Mouse (Mus musculus): ENCODE data around the gene Midn.

Gene Midn

DNA sequence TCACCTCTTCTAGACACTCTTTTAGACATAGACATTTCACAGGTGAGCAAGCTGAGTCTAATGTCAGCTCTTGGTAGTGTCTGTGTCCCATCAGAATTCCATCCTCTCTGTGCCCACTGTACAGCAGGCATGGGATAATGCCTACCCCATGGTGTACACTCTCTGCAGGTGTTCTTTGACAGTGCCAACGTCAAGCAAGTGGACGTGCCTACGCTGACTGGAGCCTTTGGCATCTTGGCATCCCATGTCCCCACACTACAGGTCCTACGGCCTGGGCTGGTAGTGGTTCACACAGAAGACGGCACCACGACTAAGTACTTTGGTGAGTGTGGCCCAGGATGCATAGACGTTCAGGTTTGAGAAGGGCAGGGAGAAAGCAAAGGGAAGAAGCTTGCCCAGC, 4.4 kb upstream of the Midn start:
- no peak for DNase-seq (ENCODE audit: low spot score in 2 of 2)

DNA sequence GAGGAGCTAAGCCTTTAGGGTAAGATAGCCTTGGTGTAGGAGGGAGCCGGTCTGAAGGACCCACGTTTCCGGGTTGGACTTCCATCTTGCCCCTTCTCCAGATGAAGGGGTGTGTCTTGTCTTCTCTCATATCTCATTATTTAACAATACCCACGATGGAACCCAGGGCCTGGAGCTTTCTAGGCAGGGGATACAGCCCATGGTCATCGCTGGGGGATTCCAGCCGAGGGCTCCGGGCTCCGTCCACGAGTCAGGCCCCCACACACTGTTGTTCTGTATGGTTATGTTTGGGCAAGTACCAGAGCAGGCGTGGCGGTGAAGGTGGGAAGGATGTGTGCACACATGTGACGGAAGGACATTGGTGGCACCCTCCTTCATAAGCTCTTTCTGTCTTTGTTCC, 3.9 kb upstream of the Midn start:
- DNase-seq (ENCODE audit: low spot score in 2 of 2): no peak

DNA sequence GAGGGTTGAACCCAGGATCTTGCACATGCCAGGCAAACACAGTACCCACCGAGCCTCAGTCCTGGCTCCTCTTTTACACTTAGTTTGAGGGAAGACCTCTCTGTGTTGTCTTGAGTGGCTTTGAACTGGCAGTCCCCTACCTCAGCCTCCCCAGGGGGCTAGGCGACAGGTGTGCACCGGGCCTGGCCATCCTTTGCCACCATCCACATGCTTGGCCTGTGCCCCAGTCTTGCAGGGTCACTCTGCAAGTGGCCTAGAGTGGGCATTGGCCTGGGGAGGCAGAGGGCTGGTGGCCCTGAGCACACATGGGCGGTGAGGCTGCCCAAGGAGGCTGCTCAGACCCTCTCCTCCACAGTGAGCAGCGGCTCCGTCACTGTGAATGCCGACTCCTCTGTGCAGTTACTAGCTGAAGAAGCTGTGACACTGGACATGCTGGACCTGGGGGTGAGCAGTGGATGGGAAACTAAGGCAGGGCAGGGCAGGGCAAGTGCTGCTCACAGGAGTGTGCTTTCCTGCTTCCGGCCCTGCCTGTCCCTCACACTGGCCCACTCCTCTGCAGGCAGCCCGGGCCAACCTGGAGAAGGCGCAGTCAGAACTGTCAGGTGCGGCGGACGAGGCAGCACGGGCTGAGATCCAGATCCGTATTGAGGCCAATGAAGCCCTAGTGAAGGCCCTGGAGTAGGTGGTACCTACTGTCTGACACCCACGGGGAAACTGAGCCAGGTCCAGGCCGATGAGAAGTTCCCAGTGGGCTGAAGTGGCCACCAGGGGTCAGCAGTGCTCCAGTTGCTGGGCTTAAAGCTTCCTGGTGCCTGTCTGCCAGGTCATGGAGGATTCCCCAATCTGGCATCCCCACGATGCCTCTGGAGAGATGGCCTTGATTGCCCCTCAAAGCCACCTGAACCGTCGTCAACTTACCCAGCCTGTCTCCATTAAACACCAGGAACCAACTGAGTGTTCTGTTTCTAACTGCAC, 2.9 kb upstream of the Midn start:
- peak; percentile 81 to 93 for DNase-seq (ENCODE audit: low spot score in 2 of 2)

DNA sequence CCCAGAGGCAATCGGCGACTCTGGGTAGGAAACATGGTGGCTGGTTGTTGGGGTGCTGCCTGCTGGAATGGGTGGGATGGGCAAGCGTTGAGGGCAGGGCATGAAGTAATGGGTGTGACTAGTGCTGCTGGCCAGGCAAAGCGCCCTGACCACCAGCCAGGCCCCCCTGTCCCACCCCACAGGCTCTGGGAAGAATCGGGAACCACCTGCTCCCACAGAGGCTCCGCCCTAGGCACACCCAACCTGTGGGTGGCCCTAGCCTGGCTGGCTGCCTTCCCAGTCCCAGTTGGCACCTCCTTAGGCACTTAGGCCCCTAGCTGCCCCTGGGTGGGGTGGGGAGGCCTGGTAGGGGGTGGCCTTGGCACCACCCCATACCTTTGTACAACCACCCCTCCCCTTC, 2.2 kb upstream of the Midn start:
- DNase-seq (ENCODE audit: low spot score in 2 of 2): peak; percentile 73 to 79

DNA sequence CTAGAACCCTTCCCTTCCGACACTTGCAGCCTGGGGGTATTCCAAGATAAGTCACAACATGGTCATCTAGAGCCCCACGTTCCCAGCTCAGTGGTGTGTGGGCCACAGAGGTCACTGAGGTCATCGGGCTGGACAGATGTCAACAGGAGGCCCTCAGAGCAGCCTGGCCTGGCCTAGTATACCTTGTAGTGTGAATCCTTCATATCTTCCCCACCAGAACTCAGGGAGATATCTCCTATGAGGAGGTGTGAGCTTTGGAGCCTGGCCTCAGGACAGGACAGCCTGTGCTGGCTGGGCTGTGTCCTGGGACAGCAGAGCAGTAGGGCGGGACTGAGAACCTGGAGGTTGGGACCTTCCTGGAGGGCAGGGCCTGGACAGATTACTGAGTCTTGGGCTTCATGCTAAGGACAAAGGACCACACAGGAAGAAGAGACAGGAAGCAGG, 1.5 kb upstream of the Midn start:
- DNase-seq (ENCODE audit: low spot score in 2 of 2): no peak

DNA sequence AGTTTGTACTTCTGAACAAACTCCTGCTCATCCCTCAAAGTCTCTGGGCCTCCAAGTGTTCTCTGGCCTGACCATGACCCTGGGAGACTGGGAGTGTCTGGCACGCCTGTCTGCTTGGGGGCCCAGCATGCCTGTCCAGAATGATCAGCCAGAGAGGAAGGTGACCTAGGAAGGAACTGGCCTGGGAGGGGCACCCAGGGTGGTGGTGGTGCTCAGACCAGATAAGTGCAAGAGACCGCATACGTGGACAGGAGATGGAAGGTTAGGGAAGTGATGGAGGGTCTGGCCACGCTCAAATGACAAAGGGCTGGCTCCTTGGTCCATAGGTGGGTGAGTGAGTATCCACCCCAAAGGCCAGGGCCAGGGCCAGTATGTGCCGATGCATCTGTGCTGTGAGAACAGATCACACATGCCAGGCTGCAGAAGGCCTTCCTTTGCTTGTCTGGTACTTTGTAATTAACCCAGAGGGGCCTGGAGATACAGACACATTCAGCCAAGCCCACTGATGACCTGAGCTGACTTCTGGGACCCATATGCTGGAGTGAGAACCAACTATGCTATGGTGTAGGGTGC, 840 bp upstream of the Midn start:
- no peak for DNase-seq (ENCODE audit: low spot score in 2 of 2)

DNA sequence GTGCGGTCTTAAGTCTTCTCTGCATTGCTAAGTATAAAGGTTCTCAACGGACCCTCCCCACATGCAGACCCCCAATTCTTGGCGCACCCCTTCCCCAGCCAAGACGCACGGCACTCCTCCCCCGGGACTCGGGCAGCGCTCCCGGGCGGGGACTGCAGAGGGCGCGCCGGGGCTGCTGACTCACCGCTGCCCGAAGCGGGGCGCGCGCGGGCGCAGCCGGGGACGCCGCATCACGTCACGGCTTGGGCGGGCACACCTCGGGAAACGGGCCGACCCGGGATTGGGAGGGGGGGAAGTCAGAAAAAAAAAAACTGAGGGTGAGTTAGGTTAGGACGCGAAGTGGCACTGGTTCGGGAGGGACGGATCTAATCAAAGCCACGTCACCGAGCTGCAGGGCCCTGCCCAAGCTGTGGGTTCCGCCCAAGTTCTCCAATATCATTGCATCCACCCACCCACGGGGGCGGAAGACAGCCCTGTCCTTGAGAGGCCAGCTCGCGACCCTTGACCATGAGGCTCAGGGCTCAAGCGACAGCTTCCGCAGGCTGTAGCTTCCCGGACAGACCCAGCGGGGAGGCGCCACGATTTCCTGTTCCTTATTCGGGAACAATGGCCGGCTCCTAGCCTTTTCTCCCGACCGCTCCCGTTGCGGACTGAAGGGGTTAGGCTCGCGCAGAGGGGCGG, 678 bp downstream of the Midn start:
- peak; percentile 92 to 98 for DNase-seq (ENCODE audit: low spot score in 2 of 2)

DNA sequence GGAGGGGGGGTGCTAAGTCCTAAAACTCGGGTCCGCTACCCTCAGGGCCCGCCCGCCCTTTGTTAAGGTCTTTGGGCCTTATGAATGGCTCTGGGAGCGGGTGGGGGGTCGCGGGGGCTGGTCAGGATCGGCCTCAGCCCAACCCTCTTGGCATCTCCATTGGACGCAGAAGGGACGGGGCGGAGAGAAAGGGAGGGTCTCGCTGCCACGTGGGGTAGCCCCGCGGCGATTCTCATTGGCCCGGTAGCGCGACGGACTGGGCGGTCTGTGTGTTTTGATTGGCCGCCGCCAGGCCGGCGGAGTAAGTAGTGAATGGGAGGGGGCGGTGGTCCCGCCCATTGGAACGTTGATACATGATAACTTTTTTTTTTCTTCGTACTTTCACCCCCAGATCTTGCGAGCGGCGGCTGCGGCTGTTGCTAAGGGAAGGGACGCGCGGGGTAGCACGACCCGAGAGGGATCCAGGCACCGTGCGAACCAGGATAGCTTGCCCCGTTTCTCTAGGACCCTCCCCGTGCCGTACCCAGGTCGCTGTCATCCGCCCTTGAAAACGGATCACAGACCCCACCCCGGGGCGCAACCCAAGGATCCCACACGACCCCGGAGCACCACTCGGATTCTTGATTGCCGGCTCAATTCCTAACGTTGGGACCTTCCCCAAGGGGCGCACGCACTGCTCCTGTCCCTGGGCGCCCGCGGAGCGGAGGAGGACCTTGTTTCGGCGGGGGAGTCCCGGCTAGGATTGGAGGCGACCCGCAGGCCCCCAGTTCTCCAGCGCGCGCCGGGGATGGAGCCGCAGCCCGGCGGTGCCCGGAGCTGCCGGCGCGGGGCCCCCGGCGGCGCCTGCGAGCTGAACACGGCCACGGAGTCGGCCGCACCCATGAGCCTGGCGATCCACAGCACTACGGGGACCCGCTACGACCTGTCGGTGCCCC, 1.5 kb downstream of the Midn start:
- DNase-seq (ENCODE audit: low spot score in 2 of 2): peak; percentile 95

DNA sequence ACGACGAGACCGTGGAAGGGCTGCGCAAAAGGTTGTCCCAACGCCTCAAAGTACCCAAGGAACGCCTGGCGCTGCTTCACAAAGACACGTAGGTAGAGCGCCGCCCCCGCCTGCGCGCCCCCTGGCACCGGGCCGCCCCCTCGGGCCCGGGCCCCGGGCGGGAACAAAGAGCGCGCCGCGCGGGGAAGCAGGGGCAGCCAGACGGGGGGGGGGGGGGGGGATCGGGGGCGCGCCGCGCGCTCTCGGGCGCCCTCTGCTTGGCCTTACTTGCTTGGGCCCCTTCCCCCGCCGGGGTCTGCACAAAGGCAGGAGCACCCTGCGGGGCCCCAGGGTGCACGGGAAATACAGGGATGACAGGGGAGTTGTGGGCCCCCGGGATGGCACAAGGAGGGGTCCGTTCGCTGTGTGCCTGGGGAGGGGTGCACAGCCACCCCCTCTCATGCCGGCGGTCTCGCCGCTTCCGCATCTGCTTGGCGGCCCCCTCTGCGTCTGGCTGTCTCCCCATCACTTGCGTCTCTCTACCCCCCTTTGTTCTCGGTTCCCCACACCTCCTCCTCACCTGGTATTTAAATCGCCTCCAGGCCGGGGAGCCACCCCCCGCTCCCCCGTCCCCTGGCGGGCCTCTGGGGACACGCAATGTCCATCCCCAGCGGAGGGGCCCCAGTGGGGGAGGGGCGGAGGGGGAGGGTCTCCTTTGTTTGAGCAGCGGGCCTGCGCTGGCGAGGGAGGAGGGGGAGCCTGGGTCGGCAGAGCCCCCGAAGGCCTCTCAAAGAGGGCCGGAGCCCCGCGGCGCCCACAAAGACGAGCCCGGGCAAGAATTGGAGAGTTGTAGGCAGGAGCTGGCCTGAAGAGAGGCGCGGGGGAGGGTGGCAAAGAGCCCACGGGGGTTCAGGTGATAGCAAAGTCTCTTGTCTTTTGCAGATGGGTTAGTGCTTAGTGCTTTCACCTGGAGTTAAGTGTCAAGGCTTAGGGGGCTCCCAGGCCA, 2.4 kb downstream of the Midn start:
- peak; percentile 66 to 86 for DNase-seq (ENCODE audit: low spot score in 2 of 2)

DNA sequence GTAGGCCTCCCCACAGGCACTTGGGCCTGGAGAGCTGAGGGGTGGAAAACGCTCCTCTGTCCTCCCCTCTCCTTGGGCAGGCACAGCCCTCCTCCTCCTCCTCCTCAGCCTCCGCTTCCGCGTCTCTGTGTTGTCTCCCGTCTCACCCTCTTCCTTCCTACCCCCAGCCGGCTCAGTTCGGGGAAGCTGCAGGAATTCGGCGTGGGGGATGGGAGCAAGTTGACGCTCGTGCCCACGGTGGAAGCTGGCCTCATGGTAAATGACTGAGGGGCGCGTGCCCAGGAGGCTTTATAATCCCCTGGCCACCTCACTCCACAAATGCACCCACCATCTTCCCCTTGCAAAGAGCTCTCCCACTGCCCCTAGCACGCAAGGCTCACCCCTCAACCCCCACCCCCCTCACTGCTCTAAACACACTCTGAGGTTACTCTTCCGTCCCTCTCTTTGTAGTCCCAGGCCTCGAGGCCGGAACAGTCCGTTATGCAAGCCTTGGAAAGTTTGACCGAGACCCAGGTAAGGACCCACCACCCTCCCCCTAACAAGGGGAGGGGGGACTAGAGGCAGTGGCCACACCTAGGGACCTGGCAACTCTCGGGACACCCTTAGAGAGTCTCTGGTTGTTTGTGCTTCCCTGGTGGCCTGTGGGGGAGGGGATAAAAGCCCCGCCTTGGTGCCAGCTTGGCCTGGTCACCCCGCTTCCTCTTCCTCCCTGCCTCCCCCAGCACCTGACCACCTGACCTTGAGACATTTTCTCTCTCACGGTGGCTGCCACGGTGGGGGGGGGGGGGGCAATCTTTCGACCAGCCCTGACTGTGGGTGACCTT, 3.4 kb downstream of the Midn start:
- DNase-seq (ENCODE audit: low spot score in 2 of 2): peak; percentile 74 to 83

DNA sequence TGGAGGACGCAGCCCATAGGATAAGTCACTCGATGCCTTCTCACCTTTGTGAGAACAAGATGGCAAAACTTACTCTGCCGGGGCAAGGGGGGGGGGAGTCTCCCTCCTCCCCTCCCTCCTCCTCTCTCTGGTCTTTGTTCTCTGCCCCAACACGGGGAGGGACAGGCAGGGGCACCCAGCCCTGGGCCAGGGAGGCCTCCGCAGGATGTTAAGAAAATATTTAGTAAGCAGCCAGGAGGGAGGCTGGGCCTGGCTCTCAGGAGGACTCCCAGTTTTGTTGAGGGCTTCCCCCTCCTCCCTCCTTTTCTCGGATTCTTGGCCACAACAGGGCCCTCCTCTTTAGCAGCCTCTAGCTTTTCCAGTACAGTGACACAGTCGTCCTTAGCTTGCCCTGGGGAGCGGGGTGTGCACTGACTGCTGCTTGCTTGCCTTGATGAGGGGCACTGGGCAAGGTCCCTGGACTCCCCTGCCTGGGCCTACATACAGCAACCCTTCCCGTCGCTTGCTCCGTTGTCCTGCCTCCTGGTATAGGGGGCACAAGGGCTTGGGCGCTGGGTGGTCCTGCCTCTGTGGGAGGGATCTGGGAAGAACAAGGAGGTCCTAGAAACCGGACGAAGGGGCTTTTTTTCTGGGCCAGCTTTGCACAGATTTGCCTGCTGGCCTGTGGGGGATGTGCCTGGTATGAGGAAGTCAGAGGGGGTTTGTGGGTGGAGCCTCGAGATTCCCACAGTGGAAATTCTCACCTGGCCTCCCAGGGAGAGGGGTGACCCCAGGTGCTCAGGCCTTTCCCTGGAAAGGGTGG, 4.2 kb downstream of the Midn start:
- peak in 1 of 2 experiments; percentile 77 for DNase-seq (ENCODE audit: low spot score in 2 of 2)

DNA sequence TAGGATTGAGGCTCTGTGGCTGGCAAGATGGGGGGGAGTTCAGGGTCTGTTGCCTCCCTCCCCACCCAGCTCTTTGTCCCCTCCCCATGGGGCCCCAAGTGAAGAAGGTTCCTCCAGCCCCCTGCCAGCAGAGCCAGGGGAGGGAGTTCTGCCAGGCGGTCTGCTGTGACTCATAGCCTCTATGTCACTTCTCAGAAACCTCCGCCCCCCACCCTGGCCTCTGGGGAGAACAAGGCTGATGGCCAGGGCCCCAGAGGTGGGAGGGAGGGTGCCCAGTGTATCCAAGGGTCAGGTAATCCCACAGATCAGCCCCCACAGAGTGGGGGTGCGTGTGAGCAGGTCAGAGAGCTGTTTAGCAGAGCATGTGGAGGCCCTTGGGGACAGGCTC, 4.8 kb downstream of the Midn start:
- DNase-seq (ENCODE audit: low spot score in 2 of 2): peak; percentile 58 to 78

DNA sequence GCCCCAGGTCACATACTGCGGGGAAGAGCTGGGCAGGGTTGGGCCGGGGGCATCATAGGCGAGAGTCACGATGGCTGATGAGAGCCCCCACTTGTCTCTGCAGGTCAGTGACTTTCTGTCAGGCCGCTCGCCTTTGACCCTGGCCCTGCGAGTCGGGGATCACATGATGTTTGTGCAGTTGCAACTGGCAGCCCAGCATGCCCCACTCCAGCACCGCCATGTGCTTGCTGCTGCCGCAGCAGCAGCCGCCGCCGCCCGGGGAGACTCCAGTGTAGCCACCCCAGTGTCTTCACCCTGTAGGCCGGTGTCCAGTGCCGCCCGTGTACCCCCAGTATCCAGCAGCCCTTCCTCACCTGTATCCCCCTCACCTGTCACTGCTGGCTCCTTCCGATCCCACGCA, 5.6 kb downstream of the Midn start:
- DNase-seq (ENCODE audit: low spot score in 2 of 2): no peak

DNA sequence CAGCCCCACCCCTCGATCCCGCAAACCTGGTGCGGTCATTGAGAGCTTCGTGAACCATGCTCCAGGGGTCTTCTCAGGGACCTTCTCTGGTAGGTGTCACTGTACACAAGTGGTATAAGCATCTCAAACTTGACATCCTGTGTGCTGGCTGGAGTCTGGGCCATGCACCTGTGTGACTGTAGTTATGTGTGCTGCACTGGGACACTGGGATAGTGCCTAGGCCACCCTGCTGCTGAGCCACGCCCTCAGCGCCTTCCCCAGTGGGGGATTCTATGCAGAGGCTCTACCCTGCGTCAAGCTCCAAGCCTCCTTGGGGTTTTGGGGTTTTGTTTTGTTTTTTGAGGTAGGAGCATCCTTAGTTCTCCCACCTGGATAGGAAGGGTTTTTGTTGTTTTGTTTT, 6.3 kb downstream of the Midn start:
- no peak for DNase-seq (ENCODE audit: low spot score in 2 of 2)

DNA sequence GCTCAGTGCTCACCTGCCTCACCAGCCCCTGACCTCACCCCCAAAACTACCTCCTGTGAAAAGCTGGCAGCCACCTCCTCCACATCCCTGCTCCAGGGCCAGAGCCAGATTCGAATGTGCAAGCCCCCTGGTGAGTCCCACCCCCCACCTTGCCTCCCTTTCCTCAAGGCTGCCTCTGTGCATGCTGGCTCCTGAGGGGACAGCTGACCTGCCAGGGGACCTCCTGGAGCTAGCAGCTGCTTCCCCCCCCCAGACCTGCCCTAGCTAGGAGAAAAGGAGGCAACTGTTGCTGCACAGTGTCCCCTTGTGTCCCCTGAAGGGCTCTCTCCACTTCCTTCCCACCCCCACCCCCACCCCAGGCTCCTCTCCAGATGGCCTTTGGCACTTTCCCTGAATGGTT, 7.2 kb downstream of the Midn start:
- no peak for DNase-seq (ENCODE audit: low spot score in 2 of 2)

DNA sequence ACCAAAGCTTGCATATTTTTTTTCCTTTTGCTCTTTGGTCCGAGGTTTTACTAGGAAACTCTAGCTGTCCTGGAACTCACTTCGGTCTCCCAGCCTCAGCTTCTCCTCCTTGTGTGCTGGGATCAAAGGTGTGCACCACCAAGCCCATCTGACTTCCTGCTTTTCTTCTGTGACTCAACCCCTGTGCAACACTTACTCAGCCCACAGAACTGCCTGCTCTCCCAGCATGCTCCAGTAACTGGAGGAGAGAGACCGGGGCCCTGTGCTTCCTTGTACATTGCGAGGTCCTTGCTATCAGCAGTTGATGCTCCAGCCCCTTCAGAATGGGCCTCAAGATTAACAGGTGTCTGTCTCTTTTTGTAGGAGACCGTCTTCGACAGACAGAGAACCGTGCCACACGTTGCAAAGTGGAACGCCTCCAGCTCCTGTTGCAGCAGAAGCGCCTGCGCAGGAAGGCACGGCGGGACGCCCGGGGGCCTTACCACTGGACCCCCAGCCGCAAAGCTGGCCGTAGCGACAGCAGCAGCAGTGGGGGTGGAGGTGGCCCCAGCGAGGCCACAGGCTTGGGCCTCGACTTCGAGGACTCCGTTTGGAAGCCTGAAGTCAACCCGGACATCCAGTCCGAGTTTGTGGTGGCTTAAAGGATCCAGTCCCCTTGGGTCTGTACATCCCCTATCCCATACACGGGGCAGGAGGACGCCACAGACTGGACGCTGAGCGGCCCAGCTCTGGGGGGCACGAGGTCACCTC, 8.1 kb downstream of the Midn start:
- no peak for DNase-seq (ENCODE audit: low spot score in 2 of 2)

DNA sequence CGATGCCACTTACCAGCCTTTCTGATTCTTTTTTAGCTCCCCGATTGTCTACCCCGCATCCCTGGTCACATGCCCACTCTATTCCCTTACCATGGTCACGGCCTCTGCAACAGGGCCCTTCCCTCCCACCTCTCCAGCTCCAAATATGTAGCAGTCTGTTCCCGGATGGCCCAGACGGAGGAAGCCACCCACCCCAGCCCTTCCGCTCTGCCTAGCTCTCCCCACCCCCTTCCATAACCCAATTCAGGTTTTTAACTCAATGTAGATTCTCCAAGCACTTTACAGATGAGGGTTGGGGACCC, 8.6 kb downstream of the Midn start:
- no peak for DNase-seq (ENCODE audit: low spot score in 2 of 2)
